Mouse (Mus musculus): Measurements from ENCODE around the gene Syt9. TPM values are rescaled to one million over a fixed set of nuclear protein-coding genes. Genes with fewer than 3 reads are reported as not detected.

Gene Syt9
- polyA plus RNA-seq, 1 experiment from 2014 or later, result 5.1 TPM

DNA sequence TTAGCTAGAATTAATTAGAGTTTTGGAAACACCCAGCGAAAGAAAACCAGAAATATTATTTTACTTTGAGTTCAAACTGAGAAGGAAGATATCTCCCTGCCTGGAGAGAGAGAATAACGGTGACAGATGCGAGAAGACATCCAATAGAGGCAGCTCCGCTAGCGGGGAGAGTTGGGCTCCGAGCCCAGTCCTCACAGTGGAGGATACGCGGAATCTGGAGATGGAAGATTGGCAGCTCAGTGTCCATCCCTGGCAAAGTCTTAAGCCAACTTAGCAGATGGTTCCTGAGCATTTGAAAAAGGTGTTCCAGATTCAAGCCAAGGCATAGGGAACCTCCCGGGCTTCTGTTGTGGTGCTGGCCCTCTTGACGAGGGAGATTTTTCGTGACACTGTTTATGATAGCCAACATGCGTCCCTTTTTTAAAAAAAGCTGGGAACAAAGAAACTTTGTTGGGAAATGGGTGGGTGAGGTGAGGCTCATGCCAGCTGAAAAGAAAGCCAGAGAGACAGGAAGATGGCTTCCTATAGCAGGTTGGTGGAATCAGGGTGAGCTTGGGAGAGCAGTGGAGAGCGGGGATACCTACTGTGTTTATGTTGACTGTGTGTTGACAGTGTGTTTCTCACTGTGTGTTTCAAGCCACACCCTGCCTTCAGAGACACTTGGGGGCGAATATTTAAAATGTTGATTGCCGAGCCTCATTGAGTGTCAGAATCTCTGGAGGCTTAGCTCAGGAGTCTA lies 29.7 kb downstream of the Syt9 start:
- H3K27me3 ChIP-seq, result no peaks in the 10 kb centered on the region
- H3K27ac ChIP-seq (replicated peaks), result no peak overlapping the region
- H3K4me3 ChIP-seq, result no peak overlapping the region
- H3K4me1 ChIP-seq, result no peaks in the 10 kb centered on the region
- no peaks in the 10 kb centered on the region for H3K9me3 ChIP-seq
- no peak overlapping the region for H3K4me2 ChIP-seq (replicated peaks)
- ATAC-seq (ENCODE audit: low FRiP score, low read depth), result no peak
- H3K36me3 ChIP-seq, result no peaks in the 10 kb centered on the region
- no peak overlapping the region for H3K9ac ChIP-seq (replicated peaks)
- 93% methylated on average over 15 of the region's 15 CpGs for WGBS

GRCm38 (mm10) chr7:107403261-107403660 lies 32.7 kb downstream of the Syt9 start:
- Histone ChIP-seq H3K36me3 (no peaks in the 10 kb centered on the region), H3K27me3 (no peaks in the 10 kb centered on the region), H3K9ac (replicated peaks) (no peak overlapping the region), H3K27ac (replicated peaks) (no peak overlapping the region), H3K9me3 (no peaks in the 10 kb centered on the region), H3K4me1 (no peaks in the 10 kb centered on the region), H3K4me3 (no peak overlapping the region), H3K4me2 (replicated peaks) (no peak overlapping the region)
- WGBS, result 89% methylated on average over 3 of the region's 3 CpGs
- ATAC-seq (ENCODE audit: low FRiP score, low read depth), result no peak

GRCm38 (mm10) chr7:107414928-107415327 lies 44.4 kb downstream of the Syt9 start:
- H3K27me3 ChIP-seq, result no peaks in the 10 kb centered on the region
- no peaks in the 10 kb centered on the region for H3K9me3 ChIP-seq
- H3K4me1 ChIP-seq, result no peaks in the 10 kb centered on the region
- H3K9ac ChIP-seq (replicated peaks), result no peak overlapping the region
- no peak overlapping the region for H3K4me3 ChIP-seq
- no peak for ATAC-seq (ENCODE audit: low FRiP score, low read depth)
- WGBS, result 90% methylated on average over 6 of the region's 6 CpGs
- no peak overlapping the region for H3K4me2 ChIP-seq (replicated peaks)
- H3K27ac ChIP-seq (replicated peaks), result no peak overlapping the region
- no peaks in the 10 kb centered on the region for H3K36me3 ChIP-seq

DNA sequence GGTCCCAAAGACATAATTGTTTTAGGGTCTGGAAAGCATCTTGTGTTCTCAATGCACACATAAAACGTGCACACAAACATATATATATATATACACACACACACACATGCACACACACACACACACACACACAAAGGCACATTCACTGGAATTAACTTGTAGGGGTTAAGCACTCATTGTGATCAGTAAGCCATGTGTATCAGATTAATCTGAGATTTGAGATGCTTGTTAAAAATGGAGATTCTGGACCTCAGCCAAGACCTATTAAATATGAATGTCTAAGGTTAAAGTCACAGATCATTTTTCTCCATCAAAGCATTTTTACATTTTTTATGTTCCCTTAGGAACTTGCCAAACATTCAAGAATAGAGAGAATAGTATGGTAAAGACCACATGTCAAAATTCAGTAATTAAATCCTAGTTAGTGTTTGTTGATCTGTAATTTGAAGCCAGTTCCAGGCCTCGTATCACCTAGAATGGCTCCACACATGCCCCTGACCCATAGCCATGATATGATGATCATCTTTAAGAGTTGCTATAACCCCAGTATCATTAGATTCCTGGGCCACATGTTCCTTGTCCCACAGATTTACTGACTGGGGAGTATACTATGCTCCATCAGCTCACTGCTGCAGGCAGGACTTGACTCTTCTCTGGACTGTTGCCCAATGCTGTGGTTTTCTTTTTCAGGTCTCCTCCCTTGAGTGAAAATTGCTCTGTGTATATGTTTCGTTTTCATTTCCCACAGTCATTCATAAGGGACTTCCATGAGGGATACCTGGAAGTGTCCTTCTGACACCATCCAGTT lies 46.7 kb downstream of the Syt9 start:
- WGBS, result 78% methylated on average over 3 of the region's 3 CpGs

DNA sequence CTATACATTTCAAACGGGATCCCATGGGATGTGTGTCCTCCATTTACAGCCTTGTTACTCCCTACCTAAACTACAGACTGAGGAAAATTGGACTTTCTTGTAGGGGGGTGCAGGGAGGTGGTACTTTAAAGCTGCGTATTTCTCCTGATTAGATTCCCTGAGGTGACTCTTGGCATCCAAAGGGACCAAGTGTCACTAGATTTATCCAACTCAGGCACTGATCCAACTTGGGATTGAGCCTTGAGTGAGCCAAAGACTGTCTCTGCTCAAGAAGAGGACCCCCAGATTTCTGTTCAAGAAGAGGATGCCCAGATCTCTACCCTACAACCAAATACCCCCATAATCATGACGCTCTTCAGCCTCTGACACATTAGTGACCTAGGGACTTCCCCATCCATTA lies 66.9 kb downstream of the Syt9 start:
- Histone ChIP-seq H3K27ac (replicated peaks) (no peak overlapping the region), H3K4me1 (no peaks in the 10 kb centered on the region), H3K4me3 (no peak overlapping the region), H3K9ac (replicated peaks) (no peak overlapping the region), H3K36me3 (no peaks in the 10 kb centered on the region), H3K27me3 (no peaks in the 10 kb centered on the region), H3K4me2 (replicated peaks) (no peak overlapping the region), H3K9me3 (no peaks in the 10 kb centered on the region)
- 89% methylated on average over 3 of the region's 3 CpGs for WGBS
- ATAC-seq (ENCODE audit: low FRiP score, low read depth), result no peak

More for the DNA sequence above, 46.7 kb downstream of the Syt9 start:
- Histone ChIP-seq H3K27ac (replicated peaks) (no peak overlapping the region), H3K4me2 (replicated peaks) (no peak overlapping the region), H3K4me1 (no peaks in the 10 kb centered on the region), H3K9me3 (no peaks in the 10 kb centered on the region), H3K9ac (replicated peaks) (no peak overlapping the region), H3K4me3 (no peak overlapping the region), H3K36me3 (no peaks in the 10 kb centered on the region), H3K27me3 (no peaks in the 10 kb centered on the region)
- no peak for ATAC-seq (ENCODE audit: low FRiP score, low read depth)

- Histone ChIP-seq H3K4me2 (replicated peaks) (no peak overlapping the region), H3K9me3 (no peaks in the 10 kb centered on the region), H3K36me3 (no peaks in the 10 kb centered on the region), H3K27ac (replicated peaks) (no peak overlapping the region), H3K9ac (replicated peaks) (no peak overlapping the region), H3K4me3 (no peak overlapping the region), H3K4me1 (no peaks in the 10 kb centered on the region), H3K27me3 (no peaks in the 10 kb centered on the region)
- no peak for ATAC-seq (ENCODE audit: low FRiP score, low read depth)
Measured at GRCm38 (mm10) chr7:107444579-107444978, 74.1 kb downstream of the Syt9 start.

GRCm38 (mm10) chr7:107454660-107455059 lies 84.1 kb downstream of the Syt9 start:
- Histone ChIP-seq H3K4me3 (no peak overlapping the region), H3K27ac (replicated peaks) (no peak overlapping the region), H3K9ac (replicated peaks) (no peak overlapping the region), H3K36me3 (no peaks in the 10 kb centered on the region), H3K27me3 (no peaks in the 10 kb centered on the region), H3K9me3 (no peaks in the 10 kb centered on the region), H3K4me2 (replicated peaks) (no peak overlapping the region), H3K4me1 (no peaks in the 10 kb centered on the region)
- ATAC-seq (ENCODE audit: low FRiP score, low read depth), result no peak
- 83% methylated on average over 2 of the region's 2 CpGs for WGBS

GRCm38 (mm10) chr7:107455118-107455521 lies 84.6 kb downstream of the Syt9 start:
- Histone ChIP-seq H3K4me1 (no peaks in the 10 kb centered on the region), H3K9ac (replicated peaks) (no peak overlapping the region), H3K9me3 (no peaks in the 10 kb centered on the region), H3K36me3 (no peaks in the 10 kb centered on the region), H3K4me2 (replicated peaks) (no peak overlapping the region), H3K4me3 (no peak overlapping the region), H3K27me3 (no peaks in the 10 kb centered on the region), H3K27ac (replicated peaks) (no peak overlapping the region)
- no peak for ATAC-seq (ENCODE audit: low FRiP score, low read depth)
- 77% methylated on average over 5 of the region's 5 CpGs for WGBS

- no peak overlapping the region for H3K9ac ChIP-seq (replicated peaks)
- WGBS, result 88% methylated on average over 4 of the region's 4 CpGs
- H3K4me2 ChIP-seq (replicated peaks), result no peak overlapping the region
- no peaks in the 10 kb centered on the region for H3K4me1 ChIP-seq
- H3K4me3 ChIP-seq, result no peak overlapping the region
- H3K9me3 ChIP-seq, result no peaks in the 10 kb centered on the region
- H3K27ac ChIP-seq (replicated peaks), result no peak overlapping the region
- no peaks in the 10 kb centered on the region for H3K36me3 ChIP-seq
- no peaks in the 10 kb centered on the region for H3K27me3 ChIP-seq
- no peak for ATAC-seq (ENCODE audit: low FRiP score, low read depth)
Measured at GRCm38 (mm10) chr7:107461167-107461566, 90.6 kb downstream of the Syt9 start.

DNA sequence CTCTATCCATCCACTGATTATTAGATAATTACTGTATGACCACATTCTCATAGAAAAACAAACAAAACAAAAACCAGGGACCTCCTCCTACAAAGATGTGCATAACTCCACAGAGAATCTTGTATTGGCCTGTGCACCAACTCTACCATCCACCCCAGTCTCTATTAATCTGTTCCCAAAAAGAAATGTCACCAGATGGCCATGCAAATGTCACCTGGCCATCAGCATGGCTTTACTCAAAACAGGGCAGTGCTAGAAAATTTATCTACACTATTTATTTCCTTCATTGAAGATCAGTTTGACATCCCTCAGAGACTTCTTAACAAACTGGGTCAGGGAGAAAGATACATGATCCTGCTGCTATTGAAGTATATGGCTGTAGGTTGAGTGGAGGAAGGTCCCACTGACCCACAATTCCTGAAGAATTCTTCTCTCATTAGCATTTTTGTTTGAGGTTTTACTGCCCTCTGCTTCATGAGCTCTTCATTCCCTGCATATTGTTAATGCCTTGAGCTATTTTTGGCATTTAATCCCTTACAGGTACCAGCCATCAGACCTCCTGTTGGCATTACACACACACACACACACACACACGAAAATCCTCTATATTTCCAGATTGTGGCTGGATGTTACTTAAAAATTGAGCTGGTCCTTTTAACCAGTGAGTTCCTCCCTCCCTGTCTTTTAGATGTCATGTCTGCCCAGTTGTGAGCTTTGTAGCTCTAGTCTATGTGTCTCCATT lies 91.3 kb downstream of the Syt9 start:
- no peak overlapping the region for H3K27ac ChIP-seq (replicated peaks)
- no peaks in the 10 kb centered on the region for H3K9me3 ChIP-seq
- H3K27me3 ChIP-seq, result no peaks in the 10 kb centered on the region
- 77% methylated on average over 1 of the region's 1 CpGs for WGBS
- ATAC-seq (ENCODE audit: low FRiP score, low read depth), result no peak
- no peaks in the 10 kb centered on the region for H3K4me1 ChIP-seq
- H3K36me3 ChIP-seq, result no peaks in the 10 kb centered on the region
- no peak overlapping the region for H3K4me3 ChIP-seq
- no peak overlapping the region for H3K9ac ChIP-seq (replicated peaks)
- H3K4me2 ChIP-seq (replicated peaks), result no peak overlapping the region

GRCm38 (mm10) chr7:107462962-107463361 lies 92.4 kb downstream of the Syt9 start:
- no peaks in the 10 kb centered on the region for H3K27me3 ChIP-seq
- H3K4me3 ChIP-seq, result no peak overlapping the region
- 66% methylated on average over 3 of the region's 3 CpGs for WGBS
- no peaks in the 10 kb centered on the region for H3K9me3 ChIP-seq
- no peak overlapping the region for H3K4me2 ChIP-seq (replicated peaks)
- H3K4me1 ChIP-seq, result no peaks in the 10 kb centered on the region
- ATAC-seq (ENCODE audit: low FRiP score, low read depth), result no peak
- H3K36me3 ChIP-seq, result no peaks in the 10 kb centered on the region
- no peak overlapping the region for H3K9ac ChIP-seq (replicated peaks)
- H3K27ac ChIP-seq (replicated peaks), result no peak overlapping the region

DNA sequence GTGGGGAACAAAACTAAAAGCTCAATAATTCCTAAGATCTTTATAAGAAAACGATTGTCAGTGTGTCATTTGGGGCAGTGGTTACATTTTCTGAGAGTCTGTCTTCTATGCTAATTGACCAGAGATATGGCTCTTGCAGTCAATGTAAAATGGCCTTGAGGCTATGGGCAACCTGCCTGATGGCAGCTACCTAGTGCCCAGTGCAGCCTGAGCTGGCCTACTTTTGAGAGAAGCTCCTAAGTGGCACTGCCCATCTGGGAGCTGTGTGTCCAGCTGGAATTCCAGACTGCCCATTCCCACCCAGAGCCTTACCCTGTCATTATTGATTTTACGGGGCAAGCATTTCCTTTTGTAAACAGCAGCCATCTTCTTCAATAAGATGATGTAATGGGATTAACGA lies 94.6 kb downstream of the Syt9 start:
- no peak overlapping the region for H3K4me2 ChIP-seq (replicated peaks)
- H3K9me3 ChIP-seq, result no peaks in the 10 kb centered on the region
- no peak overlapping the region for H3K27ac ChIP-seq (replicated peaks)
- H3K27me3 ChIP-seq, result no peaks in the 10 kb centered on the region
- H3K36me3 ChIP-seq, result no peaks in the 10 kb centered on the region
- no peak overlapping the region for H3K4me3 ChIP-seq
- 81% methylated on average over 3 of the region's 3 CpGs for WGBS
- no peak overlapping the region for H3K9ac ChIP-seq (replicated peaks)
- H3K4me1 ChIP-seq, result no peaks in the 10 kb centered on the region
- ATAC-seq (ENCODE audit: low FRiP score, low read depth), result no peak
